12 mouse cellular contexts compared by ENCODE assay signal in the genomic region with DNA sequence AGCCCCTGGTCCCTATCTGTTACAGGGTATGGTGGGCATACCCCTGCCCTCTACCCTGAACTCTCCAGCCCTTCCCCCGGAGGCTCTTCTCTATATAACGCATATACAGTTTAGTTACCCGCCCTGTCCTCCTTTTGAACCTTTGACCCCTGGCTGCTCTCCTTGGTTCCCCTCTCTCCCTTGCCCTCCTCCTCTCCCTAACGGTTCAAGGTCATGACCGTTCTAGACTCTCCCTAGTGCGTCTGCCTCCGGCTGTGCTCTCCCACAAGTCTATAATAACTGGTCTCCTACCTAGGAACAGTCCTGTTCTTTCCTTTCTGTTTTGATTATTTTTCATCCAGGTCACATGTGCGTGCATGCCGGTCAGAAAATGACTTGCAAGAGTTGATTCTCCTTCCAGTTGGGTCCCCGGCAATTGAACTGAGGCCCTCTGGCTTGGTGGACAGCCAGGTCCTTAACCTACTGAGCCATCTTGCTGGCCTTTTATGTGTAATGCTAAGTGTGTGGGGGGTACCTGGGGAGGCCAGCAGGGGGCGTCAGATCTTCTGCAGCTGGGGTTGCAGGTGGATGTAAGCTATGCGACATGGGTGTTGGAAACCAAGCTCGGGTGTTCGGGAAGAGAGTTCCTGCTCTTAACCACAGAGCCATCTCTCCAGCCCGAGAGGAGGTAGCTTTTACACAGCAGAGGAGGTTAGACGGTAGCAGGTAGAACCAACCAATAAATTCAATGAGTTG. TPM values are rescaled to one million over a fixed set of nuclear protein-coding genes. Genes with fewer than 3 reads are reported as not detected.
DNase-seq lines count a peak whose midpoint lies in the region; ATAC-seq and TF ChIP-seq lines count a peak whose summit lies in the region.
"Had no signal": no experiment of that assay in that cellular context is flagged by ENCODE, and none has a peak within 500 bp of the region (broad histone marks: within the 10 kb centered on the region; RNA-seq: fewer than 3 reads in every experiment).

No protein-coding gene starts in this region.

- 0 out of 2 replicates have a peak, but pooled peaks cover 4% of the 10 kb centered on the region for H3K27me3 ChIP-seq in intestine, postnatal 0 days (replicated peaks; ENCODE audit: control insufficient read depth, insufficient read depth, low read length)
- no peaks in the 10 kb centered on the region for H3K27me3 ChIP-seq in intestine, embryonic 16.5 days (replicated peaks; ENCODE audit: control insufficient read depth, insufficient read depth, low read length)
- peaks cover 36% of the 10 kb centered on the region for H3K27me3 ChIP-seq in liver, postnatal 0 days (ENCODE audit: insufficient read depth, low read length)
- H3K27me3 ChIP-seq: heart, embryonic 15.5 days; neural tube, embryonic 13.5 days; stomach, embryonic 15.5 days had no signal

- TF ChIP-seq CTCF in intestine, postnatal 0 days (IDR thresholded peaks at IDR 0.05; ENCODE audit: low read depth): peak; percentile 67
- TF ChIP-seq CTCF in liver, postnatal 0 days (IDR thresholded peaks at IDR 0.05; ENCODE audit: low read depth): peak; percentile 56

- H3K27ac ChIP-seq in intestine, postnatal 0 days (ENCODE audit: low read depth, low read length): no peak overlapping the region
- H3K27ac ChIP-seq in intestine, embryonic 16.5 days (ENCODE audit: low read length): no peak overlapping the region
- H3K27ac ChIP-seq in liver, postnatal 0 days (ENCODE audit: low read depth): no peak overlapping the region
- H3K27ac ChIP-seq: heart, embryonic 15.5 days; neural tube, embryonic 13.5 days; stomach, embryonic 15.5 days had no signal

- no peaks in the 10 kb centered on the region for H3K9me3 ChIP-seq in intestine, postnatal 0 days (ENCODE audit: control insufficient read depth)
- H3K9me3 ChIP-seq in intestine, embryonic 16.5 days (ENCODE audit: control insufficient read depth, low read length): no peaks in the 10 kb centered on the region
- H3K9me3 ChIP-seq in liver, postnatal 0 days (ENCODE audit: low read length): no peaks in the 10 kb centered on the region
- H3K9me3 ChIP-seq: heart, embryonic 15.5 days; neural tube, embryonic 13.5 days; stomach, embryonic 15.5 days had no signal

- TF ChIP-seq EP300 in liver, postnatal 0 days (IDR thresholded peaks at IDR 0.05; ENCODE audit: low read depth): no peak

- WGBS in intestine, postnatal 0 days: 77% methylated on average over 16 of the region's 16 CpGs
- 73% methylated on average over 16 of the region's 16 CpGs for WGBS in intestine, embryonic 16.5 days
- WGBS in liver, postnatal 0 days (ENCODE audit: insufficient replicate concordance): 68% methylated on average over 16 of the region's 16 CpGs

- H3K4me3 ChIP-seq in intestine, postnatal 0 days (ENCODE audit: low read depth, low read length): no peak overlapping the region
- no peak overlapping the region for H3K4me3 ChIP-seq in intestine, embryonic 16.5 days (ENCODE audit: low read length)
- H3K4me3 ChIP-seq in liver, postnatal 0 days (ENCODE audit: low read depth, low read length): no peak overlapping the region
- H3K4me3 ChIP-seq: heart, embryonic 15.5 days; neural tube, embryonic 13.5 days; stomach, embryonic 15.5 days had no signal

- peak; percentile 58 for DNase-seq in 416B (ENCODE audit: low read depth)
- DNase-seq in ES-CJ7 (ENCODE audit: low read depth, low spot score): peak; percentile 86
- DNase-seq in liver, postnatal 0 days: peak; percentile 45
- no peak for DNase-seq in urinary bladder, postnatal 14 days (ENCODE audit: low spot score)
- DNase-seq in adipocyte (ENCODE audit: low spot score): no peak
- DNase-seq: cerebellum, adult 18-20 months had no signal

- H3K4me1 ChIP-seq in intestine, postnatal 0 days (replicated peaks; ENCODE audit: control insufficient read depth, insufficient read depth, low read length): no peaks in the 10 kb centered on the region
- H3K4me1 ChIP-seq in intestine, embryonic 16.5 days (ENCODE audit: control insufficient read depth, insufficient read depth, low read length): peaks cover 22% of the 10 kb centered on the region
- H3K4me1 ChIP-seq in liver, postnatal 0 days (ENCODE audit: insufficient read depth): no peaks in the 10 kb centered on the region; the same call in 1 of the 2 replicates

- H3K36me3 ChIP-seq in intestine, postnatal 0 days (ENCODE audit: control insufficient read depth, insufficient read depth): no peaks in the 10 kb centered on the region
- no peaks in the 10 kb centered on the region for H3K36me3 ChIP-seq in intestine, embryonic 16.5 days (ENCODE audit: control insufficient read depth, insufficient read depth, low read length)
- no peaks in the 10 kb centered on the region for H3K36me3 ChIP-seq in liver, postnatal 0 days (replicated peaks; ENCODE audit: insufficient read depth, low read length)
- H3K36me3 ChIP-seq: heart, embryonic 15.5 days; neural tube, embryonic 13.5 days; stomach, embryonic 15.5 days had no signal

- ATAC-seq in intestine, postnatal 0 days: no peak
- no peak for ATAC-seq in intestine, embryonic 16.5 days
- no peak for ATAC-seq in liver, postnatal 0 days
- ATAC-seq in activated CD4-positive, CD25-positive, alpha-beta regulatory T cell, adult 4 months: no peak

- no peak overlapping the region for H3K4me2 ChIP-seq in intestine, postnatal 0 days (replicated peaks; ENCODE audit: low read depth)
- H3K4me2 ChIP-seq in intestine, embryonic 16.5 days (ENCODE audit: low read depth, low read length): no peak overlapping the region
- H3K4me2 ChIP-seq in liver, postnatal 0 days (ENCODE audit: low read depth, low read length): no peak overlapping the region
- H3K4me2 ChIP-seq: heart, embryonic 15.5 days; neural tube, embryonic 13.5 days; stomach, embryonic 15.5 days had no signal

- H3K9ac ChIP-seq in intestine, postnatal 0 days (ENCODE audit: low read depth, low read length): no peak overlapping the region
- no peak overlapping the region for H3K9ac ChIP-seq in intestine, embryonic 16.5 days (ENCODE audit: low read depth, low read length)
- no peak overlapping the region for H3K9ac ChIP-seq in liver, postnatal 0 days (replicated peaks)
- H3K9ac ChIP-seq: heart, embryonic 15.5 days; neural tube, embryonic 13.5 days; stomach, embryonic 15.5 days had no signal

RNA-seq across cellular contexts. Expression of a gene that starts 2.7 kb away (rescaled TPM):
- 5.9 and 6.4 TPM in 2 replicates for polyA plus RNA-seq in intestine, postnatal 0 days (2015; fragmentation: Nextera tagmentation; extraction: Ambion mirVana)
- 4.4 and 4.6 TPM in 2 replicates for polyA plus RNA-seq in intestine, embryonic 16.5 days (2015; fragmentation: Nextera tagmentation; extraction: Ambion mirVana)
- polyA plus RNA-seq in liver, postnatal 0 days (2015; fragmentation: Nextera tagmentation; extraction: Ambion mirVana): 0.21 and 0.36 TPM in 2 replicates
- polyA plus RNA-seq in activated CD4-positive, CD25-positive, alpha-beta regulatory T cell, adult 4 months (2017; shearing (Covaris generic)): 10 to 100 TPM in 1 of 2 experiments, 1 to 10 TPM in 1; 8.8 to 12.2 TPM

Comparison
In these comparisons a context has a peak if more than half of its experiments do, and no peak if none do; other contexts are left out.
1. DNase-seq: peak in 416B (single experiment), ES-CJ7 (single experiment) and liver, postnatal 0 days (single experiment); none in urinary bladder, postnatal 14 days (single experiment) and adipocyte (single experiment).